Mouse (Mus musculus) intestine, postnatal 0 days (tissue): ENCODE measurements around the gene Phkg2. TPM values are rescaled to one million over a fixed set of nuclear protein-coding genes. Genes with fewer than 3 reads are reported as not detected.
A peak's percentile ranks its signal among the peaks of the same experiment; 100 is the strongest.

ENCODE experiments used
- ATAC-seq: fragments of 200-750 bp; cut with Nextera tagmentation; 2 replicates; pipeline ENCODE4 v1.8.0; 2017; ENCODE audit warnings: mild to moderate bottlenecking, moderate TSS enrichment, moderate library complexity
- H3K27ac ChIP-seq: fragments of 300-500 bp; sonication (generic); 2 replicates; pipeline ENCODE4 v1.5.1; 2014; ENCODE audit warnings: mild to moderate bottlenecking, low read depth, low read length, moderate library complexity
- H3K27me3 ChIP-seq: fragments of 300-500 bp; sonication (generic); replicated peaks from 2 replicates; pipeline ENCODE4 v1.6.1; 2014; ENCODE audit warnings: low read length, mixed read lengths; ENCODE audit not compliant: control insufficient read depth, insufficient read depth
- H3K36me3 ChIP-seq: fragments of 300-500 bp; sonication (generic); 2 replicates; pipeline ENCODE4 v1.6.1; 2014; ENCODE audit warnings: mild to moderate bottlenecking, moderate library complexity; ENCODE audit not compliant: control insufficient read depth, insufficient read depth
- H3K4me1 ChIP-seq: fragments of 300-500 bp; sonication (generic); replicated peaks from 2 replicates; pipeline ENCODE4 v1.6.1; 2014; ENCODE audit warnings: antibody characterized with exemption, low read length, mixed read lengths; ENCODE audit not compliant: control insufficient read depth, insufficient read depth
- H3K4me2 ChIP-seq: fragments of 300-500 bp; sonication (generic); replicated peaks from 2 replicates; pipeline ENCODE4 v1.6.1; 2014; ENCODE audit warnings: low read depth, mild to moderate bottlenecking, moderate library complexity
- H3K4me3 ChIP-seq: fragments of 300-500 bp; sonication (generic); 2 replicates; pipeline ENCODE4 v1.5.1; 2014; ENCODE audit warnings: low read depth, low read length
- H3K9ac ChIP-seq: fragments of 300-500 bp; sonication (generic); 2 replicates; pipeline ENCODE4 v1.6.1; 2014; ENCODE audit warnings: mild to moderate bottlenecking, low read depth, low read length
- H3K9me3 ChIP-seq: fragments of 300-500 bp; sonication (generic); 2 replicates; pipeline ENCODE4 v1.6.1; 2016; ENCODE audit warnings: mixed run types; ENCODE audit not compliant: control insufficient read depth
- CTCF ChIP-seq: sonication (generic); IDR thresholded peaks from 2 replicates; pipeline ENCODE4 v1.5.1; 2016; ENCODE audit warnings: low read depth, mild to moderate bottlenecking, control low read depth, antibody characterized with exemption, moderate library complexity
- WGBS: fragments of 180-500 bp; shearing (Covaris S2); extraction: QIAGEN DNeasy Blood & Tissue Kit; methylation state at CpG from one replicate; pipeline ENCODE4 v1.1.7; 2014; 5-methylcytosine and 5-hydroxymethylcytosine counted together
- polyA plus RNA-seq: library from polyadenylated mRNA; unstranded; fragments of >200 nt; fragmentation: Nextera tagmentation; extraction: Ambion mirVana; gene quantifications from 2 replicates; pipeline ENCODE4 v1.2.1, GENCODE M21; 2015

Gene Phkg2
- polyA plus RNA-seq, 1 experiment from 2014 or later = 25.7 TPM

DNA sequence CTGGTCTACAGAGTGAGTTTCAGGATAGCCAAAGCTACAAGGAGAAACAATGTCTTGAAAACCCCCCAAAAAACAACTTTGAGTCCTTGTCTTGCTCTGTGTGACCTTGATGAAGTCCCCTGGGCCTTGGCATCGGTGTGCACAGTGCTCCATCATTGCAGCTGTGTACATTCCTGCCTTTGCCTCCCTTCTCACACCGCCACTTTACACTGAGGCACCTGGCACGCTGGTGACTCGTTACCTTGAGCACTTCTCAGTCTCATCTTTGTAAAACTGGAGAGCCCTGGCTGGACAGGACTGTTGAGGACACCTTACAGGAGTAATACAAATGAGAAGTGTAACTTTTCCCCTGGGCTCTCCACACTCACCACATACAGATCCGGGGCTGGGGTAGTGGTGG lies 14.1 kb downstream of the Phkg2 start:
- H3K9ac ChIP-seq = 0 out of 2 replicates have a peak overlapping the region, but pooled peaks have one; percentile 40
- TF ChIP-seq CTCF = no peak
- H3K4me2 ChIP-seq = peak overlapping the region; percentile 91
- H3K4me3 ChIP-seq = no peak overlapping the region
- H3K9me3 ChIP-seq = no peaks in the 10 kb centered on the region
- no peak overlapping the region for H3K27ac ChIP-seq
- no peak for ATAC-seq
- no peaks in the 10 kb centered on the region; the same call in 1 of the 2 replicates for H3K4me1 ChIP-seq
- peaks cover 45% of the 10 kb centered on the region for H3K36me3 ChIP-seq
- 58% methylated on average over 5 of the region's 5 CpGs for WGBS
- no peaks in the 10 kb centered on the region for H3K27me3 ChIP-seq

DNA sequence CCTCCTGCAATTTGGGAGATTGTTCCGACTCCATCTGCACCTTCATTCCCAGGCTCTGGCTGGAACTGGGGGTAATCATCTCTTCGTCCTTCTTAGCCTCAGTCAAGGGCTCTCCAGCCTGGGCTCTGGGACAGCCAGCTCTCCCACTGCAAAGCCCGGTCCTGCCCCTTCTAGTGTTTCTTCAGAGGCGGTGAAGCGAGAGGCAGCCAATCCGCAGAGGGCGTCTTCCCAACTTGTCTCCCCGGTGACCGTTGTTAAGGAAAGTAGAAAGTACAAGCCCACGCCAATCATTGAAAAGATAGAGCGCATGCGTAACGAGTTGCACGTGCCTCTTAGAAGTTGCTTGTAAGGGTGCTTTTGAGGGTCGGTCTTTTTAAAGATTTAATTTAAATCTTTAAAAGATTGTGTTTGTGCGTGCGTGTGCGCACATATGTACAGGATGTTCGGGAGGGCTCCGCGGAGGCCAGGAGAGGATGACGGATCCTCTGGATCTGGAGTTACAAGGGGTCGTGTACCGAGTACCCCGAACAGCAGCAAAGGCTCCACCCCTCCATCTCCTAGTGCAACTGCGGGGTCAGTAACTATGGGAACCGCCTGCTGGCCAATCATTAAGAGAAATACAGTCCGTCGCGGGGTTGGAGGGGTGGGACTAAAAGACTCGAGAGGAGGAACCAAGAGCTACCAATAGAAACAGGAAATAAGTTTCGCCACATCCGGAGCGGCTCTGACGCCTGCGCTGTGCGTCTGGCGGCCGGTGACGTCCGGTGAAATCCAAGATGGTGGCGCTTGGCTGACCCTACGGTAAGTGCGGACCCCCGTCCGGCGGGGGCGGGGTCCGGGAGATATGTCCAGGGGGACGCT lies 15.1 kb downstream of the Phkg2 start, which contains the start of the genes Ccdc189 and Rnf40:
Ccdc189 (minus strand) TSS at position 585 of the 861 bp plus-strand sequence.
Rnf40 (plus strand) TSS at position 757 of the 861 bp plus-strand sequence.
- H3K27ac ChIP-seq = peak within 1 kb of the TSS; percentile 41
- WGBS = under 1% methylated on average over 50 of the region's 50 CpGs
- H3K9me3 ChIP-seq = no peaks in the 10 kb centered on the region
- ATAC-seq = peak; percentile 96
- H3K4me1 ChIP-seq = no peaks in the 10 kb centered on the region; the same call in 1 of the 2 replicates
- peaks cover 45% of the 10 kb centered on the region for H3K36me3 ChIP-seq
- peak; percentile 8; the same call in 1 of the 2 replicates for TF ChIP-seq CTCF
- H3K4me2 ChIP-seq = peak within 1 kb of the TSS; percentile 91
- H3K27me3 ChIP-seq = no peaks in the 10 kb centered on the region
- peak within 1 kb of the TSS; percentile 94 for H3K9ac ChIP-seq
- H3K4me3 ChIP-seq = peak within 1 kb of the TSS; percentile 98

DNA sequence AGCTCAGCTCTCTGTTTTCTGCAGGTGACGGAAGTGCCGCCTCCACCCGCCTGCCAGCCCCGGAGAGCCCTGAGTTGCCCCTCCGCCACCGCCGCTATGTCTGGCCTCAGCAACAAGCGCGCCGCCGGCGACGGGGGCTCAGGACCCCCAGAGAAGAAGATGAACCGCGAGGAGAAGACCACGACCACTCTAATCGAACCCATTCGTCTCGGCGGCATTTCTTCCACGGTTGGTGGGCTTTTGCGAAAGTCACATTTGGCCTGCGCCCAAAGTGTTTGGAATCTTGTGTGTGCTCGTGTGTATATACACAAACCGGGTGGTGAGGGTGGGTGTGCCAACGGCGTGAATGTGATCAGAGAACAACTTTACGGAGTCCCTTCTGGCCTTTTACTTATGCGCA lies 15.8 kb downstream of the Phkg2 start:
- H3K27me3 ChIP-seq = no peaks in the 10 kb centered on the region
- no peak for TF ChIP-seq CTCF
- H3K27ac ChIP-seq = 0 out of 2 replicates have a peak overlapping the region, but pooled peaks have one; percentile 41
- H3K36me3 ChIP-seq = peaks cover 45% of the 10 kb centered on the region
- no peaks in the 10 kb centered on the region; the same call in 1 of the 2 replicates for H3K4me1 ChIP-seq
- H3K4me2 ChIP-seq = peak overlapping the region; percentile 91
- ATAC-seq = no peak
- H3K4me3 ChIP-seq = peak overlapping the region; percentile 98
- WGBS = 3% methylated on average over 29 of the region's 29 CpGs
- H3K9me3 ChIP-seq = no peaks in the 10 kb centered on the region
- peak overlapping the region; percentile 94 for H3K9ac ChIP-seq

DNA sequence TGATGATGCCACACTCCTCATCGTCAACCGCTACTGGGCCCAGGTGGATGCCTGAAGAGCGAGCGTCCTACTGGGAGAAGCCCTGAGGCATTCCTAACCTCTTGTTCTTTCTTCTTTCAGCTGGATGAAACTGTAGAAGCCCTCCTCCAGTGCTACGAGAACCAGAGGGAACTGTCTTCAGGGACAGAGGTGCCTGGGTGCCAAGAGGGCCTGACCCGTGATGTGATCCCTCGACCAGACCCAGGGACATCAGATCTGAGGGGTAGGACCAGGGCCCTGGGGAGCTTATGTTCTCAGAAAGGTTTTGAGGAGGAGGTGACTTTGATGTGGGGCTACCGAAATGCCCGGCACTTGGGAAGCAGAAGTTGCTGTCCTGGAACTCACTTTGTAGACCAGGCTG lies 16.5 kb downstream of the Phkg2 start:
- no peak overlapping the region for H3K27ac ChIP-seq
- 0 out of 2 replicates have a peak overlapping the region, but pooled peaks have one; percentile 94 for H3K9ac ChIP-seq
- no peaks in the 10 kb centered on the region for H3K9me3 ChIP-seq
- H3K4me2 ChIP-seq = peak overlapping the region; percentile 91
- ATAC-seq = no peak
- peaks cover 50% of the 10 kb centered on the region for H3K36me3 ChIP-seq
- H3K4me3 ChIP-seq = peak overlapping the region; percentile 98; the same call in 1 of the 2 replicates
- H3K4me1 ChIP-seq = no peaks in the 10 kb centered on the region; the same call in 1 of the 2 replicates
- WGBS = 94% methylated on average over 9 of the region's 9 CpGs
- H3K27me3 ChIP-seq = no peaks in the 10 kb centered on the region
- TF ChIP-seq CTCF = no peak

DNA sequence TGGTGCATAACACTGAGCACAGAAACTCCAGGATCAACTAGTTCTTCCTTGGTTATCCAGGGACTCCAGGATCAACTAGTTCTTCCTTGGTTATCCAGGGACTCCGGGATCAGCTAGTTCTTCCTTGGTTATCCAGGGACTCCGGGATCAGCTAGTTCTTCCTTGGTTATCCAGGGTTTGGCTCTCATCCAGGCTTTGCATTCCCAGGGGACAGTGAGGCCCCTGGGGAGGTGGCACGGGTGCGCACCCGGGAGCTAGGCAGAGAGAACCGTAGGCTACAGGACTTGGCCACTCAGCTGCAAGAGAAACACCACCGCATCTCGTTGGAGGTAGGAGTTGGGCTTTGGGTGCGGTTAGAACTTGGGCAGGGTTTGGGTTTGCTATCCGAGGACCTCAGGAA lies 18.0 kb downstream of the Phkg2 start:
- Histone ChIP-seq H3K27ac (no peak overlapping the region), H3K9ac (no peak overlapping the region), H3K4me2 (no peak overlapping the region), H3K4me1 (no peaks in the 10 kb centered on the region; the same call in 1 of the 2 replicates), H3K4me3 (no peak overlapping the region), H3K27me3 (no peaks in the 10 kb centered on the region), H3K9me3 (no peaks in the 10 kb centered on the region), H3K36me3 (peaks cover 59% of the 10 kb centered on the region)
- no peak for ATAC-seq
- no peak for TF ChIP-seq CTCF
- WGBS = 77% methylated on average over 10 of the region's 10 CpGs

DNA sequence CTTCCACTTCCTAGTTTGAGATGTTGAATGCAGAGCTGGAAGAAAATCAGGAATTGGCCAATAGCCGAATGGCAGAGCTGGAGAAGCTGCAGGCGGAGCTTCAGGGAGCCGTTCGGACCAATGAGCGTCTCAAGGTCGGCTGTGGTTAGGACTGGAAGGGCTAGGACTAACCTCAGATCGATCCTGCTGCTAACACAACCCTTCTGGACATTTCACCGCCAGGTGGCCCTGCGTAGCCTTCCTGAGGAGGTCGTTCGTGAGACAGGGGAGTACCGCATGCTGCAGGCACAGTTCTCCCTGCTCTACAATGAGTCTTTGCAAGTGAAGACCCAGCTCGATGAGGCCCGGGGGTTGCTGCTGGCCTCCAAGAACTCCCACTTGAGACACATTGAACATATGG lies 19.4 kb downstream of the Phkg2 start:
- no peak for ATAC-seq
- 88% methylated on average over 14 of the region's 14 CpGs for WGBS
- TF ChIP-seq CTCF = no peak

More for the DNA sequence above, 19.4 kb downstream of the Phkg2 start:
- Histone ChIP-seq H3K9me3 (no peaks in the 10 kb centered on the region), H3K27me3 (no peaks in the 10 kb centered on the region), H3K9ac (no peak overlapping the region), H3K36me3 (peaks cover 74% of the 10 kb centered on the region), H3K4me1 (no peaks in the 10 kb centered on the region), H3K4me2 (no peak overlapping the region), H3K4me3 (no peak overlapping the region), H3K27ac (no peak overlapping the region)
